ENCODE assay signal across 8 mouse cellular contexts in genomic region chr6:49213581-49214085, GRCm38 (mm10). TPM values are rescaled to one million over a fixed set of nuclear protein-coding genes. Genes with fewer than 3 reads are reported as not detected.
A peak's percentile ranks its signal among the peaks of the same experiment; 100 is the strongest.
DNase-seq lines count a peak whose midpoint lies in the region; ATAC-seq and TF ChIP-seq lines count a peak whose summit lies in the region.

No protein-coding gene starts in this region.

- H3K4me3 ChIP-seq in heart, postnatal 0 days (ENCODE audit: low read depth, low read length) = peak overlapping the region; percentile 66
- H3K4me3 ChIP-seq in limb, embryonic 15.5 days = peak overlapping the region; percentile 88
- peak overlapping the region; percentile 94 for H3K4me3 ChIP-seq in neural tube, embryonic 13.5 days

- H3K27ac ChIP-seq in heart, postnatal 0 days (ENCODE audit: low read depth) = peak overlapping the region; percentile 94
- peak overlapping the region; percentile 97 for H3K27ac ChIP-seq in limb, embryonic 15.5 days
- H3K27ac ChIP-seq in neural tube, embryonic 13.5 days (replicated peaks) = peak overlapping the region; percentile 99

- no peak for TF ChIP-seq CTCF in heart, postnatal 0 days (IDR thresholded peaks at IDR 0.05; ENCODE audit: low read depth)

- TF ChIP-seq EP300 in heart, postnatal 0 days (IDR thresholded peaks at IDR 0.05; ENCODE audit: low read depth) = no peak

- H3K9ac ChIP-seq in heart, postnatal 0 days (replicated peaks; ENCODE audit: low read depth, low read length) = peak overlapping the region; percentile 88
- peak overlapping the region; percentile 85 for H3K9ac ChIP-seq in limb, embryonic 15.5 days
- H3K9ac ChIP-seq in neural tube, embryonic 13.5 days = peak overlapping the region; percentile 97

- no peak for ATAC-seq in heart, postnatal 0 days (ENCODE audit: insufficient read depth, low read depth)
- ATAC-seq in limb, embryonic 15.5 days (ENCODE audit: insufficient number of reproducible peaks, low FRiP score, low TSS enrichment, low read depth) = no peak
- ATAC-seq in neural tube, embryonic 13.5 days (ENCODE audit: low read depth) = no peak
- ATAC-seq in inflammation-experienced regulatory T-cells, adult 6 months = no peak

- WGBS in heart, postnatal 0 days = under 1% methylated on average over 32 of the region's 50 CpGs
- WGBS in limb, embryonic 15.5 days = under 1% methylated on average over 49 of the region's 50 CpGs
- WGBS in neural tube, embryonic 13.5 days = under 1% methylated on average over 50 of the region's 50 CpGs

- peaks cover 32% of the 10 kb centered on the region for H3K4me1 ChIP-seq in heart, postnatal 0 days (ENCODE audit: control insufficient read depth, insufficient read depth)
- H3K4me1 ChIP-seq in limb, embryonic 15.5 days = peaks cover 45% of the 10 kb centered on the region
- H3K4me1 ChIP-seq in neural tube, embryonic 13.5 days (replicated peaks) = peaks cover 48% of the 10 kb centered on the region

- H3K36me3 ChIP-seq in heart, postnatal 0 days (replicated peaks; ENCODE audit: control insufficient read depth, insufficient read depth, low read length) = no peaks in the 10 kb centered on the region
- 0 out of 2 replicates have a peak, but pooled peaks cover 3% of the 10 kb centered on the region for H3K36me3 ChIP-seq in limb, embryonic 15.5 days
- no peaks in the 10 kb centered on the region for H3K36me3 ChIP-seq in neural tube, embryonic 13.5 days

- H3K27me3 ChIP-seq in heart, postnatal 0 days (ENCODE audit: control insufficient read depth, insufficient read depth, low read length) = no peaks in the 10 kb centered on the region
- H3K27me3 ChIP-seq in limb, embryonic 15.5 days = no peaks in the 10 kb centered on the region
- no peaks in the 10 kb centered on the region for H3K27me3 ChIP-seq in neural tube, embryonic 13.5 days

- peak; percentile 11 for DNase-seq in right cerebral cortex, postnatal 25 days
- DNase-seq in right cerebral cortex, postnatal 14 days = no peak
- DNase-seq in embryo, embryonic 10.5 days (ENCODE audit: low spot score) = peak; percentile 57
- no peak for DNase-seq in heart, postnatal 0 days (ENCODE audit: low spot score)
- peak; percentile 69 for DNase-seq in yolk sac, embryonic 10.5 days (ENCODE audit: low spot score)

- peak overlapping the region; percentile 84 for H3K4me2 ChIP-seq in heart, postnatal 0 days (ENCODE audit: low read depth, low read length)
- peak overlapping the region; percentile 80 for H3K4me2 ChIP-seq in limb, embryonic 15.5 days
- H3K4me2 ChIP-seq in neural tube, embryonic 13.5 days = peak overlapping the region; percentile 96

- H3K9me3 ChIP-seq in heart, postnatal 0 days (replicated peaks; ENCODE audit: control insufficient read depth, low read length) = no peaks in the 10 kb centered on the region
- H3K9me3 ChIP-seq in limb, embryonic 15.5 days = no peaks in the 10 kb centered on the region
- H3K9me3 ChIP-seq in neural tube, embryonic 13.5 days = no peaks in the 10 kb centered on the region

RNA-seq across cellular contexts. Expression of gene Igf2bp3, which starts 1.1 kb away (rescaled TPM):
- total RNA-seq in heart, postnatal 0 days (2014; rRNA removed; ENCODE audit: low replicate concordance) = 9.4 and 21.5 TPM in 2 replicates
- polyA plus RNA-seq in heart, postnatal 0 days (2015; fragmentation: Nextera tagmentation; extraction: Ambion mirVana) = 19.0 and 21.0 TPM in 2 replicates
- 45.9 and 46.1 TPM in 2 replicates for polyA plus RNA-seq in limb, embryonic 15.5 days (2015; fragmentation: Nextera tagmentation; extraction: Ambion mirVana)
- 40.9 and 47.2 TPM in 2 replicates for polyA plus RNA-seq in neural tube, embryonic 13.5 days (2015; fragmentation: Nextera tagmentation; extraction: Ambion mirVana)
- 1 to 10 TPM; 4.6 to 5.2 (median 5.1) TPM for polyA plus RNA-seq in inflammation-experienced regulatory T-cells, adult 6 months (2017; shearing (Covaris generic))

RNA-seq across cellular contexts. Expression of gene Tra2a, which starts 50.2 kb away (rescaled TPM):
- total RNA-seq in heart, postnatal 0 days (2014; rRNA removed; ENCODE audit: low replicate concordance) = 33.6 and 41.8 TPM in 2 replicates
- polyA plus RNA-seq in heart, postnatal 0 days (2015; fragmentation: Nextera tagmentation; extraction: Ambion mirVana) = 26.0 and 32.5 TPM in 2 replicates
- 81.9 and 98.3 TPM in 2 replicates for polyA plus RNA-seq in limb, embryonic 15.5 days (2015; fragmentation: Nextera tagmentation; extraction: Ambion mirVana)
- 140 and 154 TPM in 2 replicates for polyA plus RNA-seq in neural tube, embryonic 13.5 days (2015; fragmentation: Nextera tagmentation; extraction: Ambion mirVana)
- polyA plus RNA-seq in inflammation-experienced regulatory T-cells, adult 6 months (2017; shearing (Covaris generic)) = 10 to 100 TPM; 30.2 to 49.2 (median 34.7) TPM

Comparison
In these comparisons a context has a peak if more than half of its experiments do, and no peak if none do; other contexts are left out.
1. DNase-seq: peak in right cerebral cortex, postnatal 25 days (single experiment), embryo, embryonic 10.5 days (single experiment) and yolk sac, embryonic 10.5 days (single experiment); none in right cerebral cortex, postnatal 14 days (single experiment) and heart, postnatal 0 days (single experiment).
2. Peak in every context shown above with its lines, with median percentiles within 50 percentile points of each other: H3K27ac ChIP-seq, H3K4me2 ChIP-seq, H3K4me3 ChIP-seq and H3K9ac ChIP-seq.